Mouse (Mus musculus) spleen, adult 12 weeks (tissue): ENCODE measurements around the gene Hoxb6.

ENCODE experiments used
- DNase-seq: peaks from one replicate; pipeline ENCODE4 v3.0.0; 2022; ENCODE audit warnings: low spot score

Hoxb6 gene

DNA sequence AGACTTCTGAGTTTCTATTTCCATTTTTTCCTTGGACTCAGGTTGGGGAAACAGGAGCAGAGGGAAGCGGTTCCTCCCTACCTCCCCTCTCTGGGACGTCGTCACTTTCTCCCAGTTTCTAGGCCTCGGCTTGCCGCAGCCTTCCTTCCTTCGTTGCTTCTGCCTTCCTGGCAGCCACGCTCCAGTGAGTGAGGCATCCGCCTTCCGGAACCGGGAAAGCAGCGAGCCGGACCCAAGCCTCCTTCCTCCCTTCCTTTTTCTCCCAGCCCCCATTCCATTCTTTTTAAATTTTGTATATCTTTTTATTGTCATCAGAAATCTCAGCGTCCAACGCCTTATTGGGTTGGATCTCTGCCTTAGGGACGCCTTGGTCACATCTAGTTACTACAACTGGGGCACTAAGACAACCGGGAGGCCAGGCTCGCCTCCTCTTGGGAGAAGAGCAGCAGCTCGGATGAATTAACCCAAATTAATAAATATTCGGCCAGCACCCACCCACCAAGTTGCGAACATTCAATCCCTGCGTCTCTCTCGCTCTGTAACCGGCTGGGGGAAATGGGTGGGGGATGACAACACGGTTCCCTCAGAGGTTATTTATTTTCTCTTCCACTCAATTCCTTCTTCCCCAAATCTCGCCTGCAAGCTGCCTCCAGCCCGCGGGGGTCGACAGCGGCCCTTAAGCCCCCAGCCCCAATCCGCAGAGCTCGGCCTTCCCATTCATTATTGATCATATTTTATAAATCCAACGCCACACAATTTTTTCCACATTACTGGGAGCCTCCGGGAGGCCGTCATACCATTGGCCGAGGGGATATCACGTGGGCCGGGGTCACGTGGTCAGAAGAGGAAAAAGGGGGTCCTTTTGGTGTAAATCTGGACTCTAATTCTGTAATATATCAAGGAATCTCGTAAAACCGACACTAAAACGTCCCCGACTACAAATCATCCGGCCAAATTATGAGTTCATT is 6.2 kb upstream of the Hoxb6 start, which contains the start of gene Hoxb7:
Gene Hoxb7 (plus strand): TSS at position 853 of the 968 bp plus-strand sequence.
- no peak for DNase-seq

DNA sequence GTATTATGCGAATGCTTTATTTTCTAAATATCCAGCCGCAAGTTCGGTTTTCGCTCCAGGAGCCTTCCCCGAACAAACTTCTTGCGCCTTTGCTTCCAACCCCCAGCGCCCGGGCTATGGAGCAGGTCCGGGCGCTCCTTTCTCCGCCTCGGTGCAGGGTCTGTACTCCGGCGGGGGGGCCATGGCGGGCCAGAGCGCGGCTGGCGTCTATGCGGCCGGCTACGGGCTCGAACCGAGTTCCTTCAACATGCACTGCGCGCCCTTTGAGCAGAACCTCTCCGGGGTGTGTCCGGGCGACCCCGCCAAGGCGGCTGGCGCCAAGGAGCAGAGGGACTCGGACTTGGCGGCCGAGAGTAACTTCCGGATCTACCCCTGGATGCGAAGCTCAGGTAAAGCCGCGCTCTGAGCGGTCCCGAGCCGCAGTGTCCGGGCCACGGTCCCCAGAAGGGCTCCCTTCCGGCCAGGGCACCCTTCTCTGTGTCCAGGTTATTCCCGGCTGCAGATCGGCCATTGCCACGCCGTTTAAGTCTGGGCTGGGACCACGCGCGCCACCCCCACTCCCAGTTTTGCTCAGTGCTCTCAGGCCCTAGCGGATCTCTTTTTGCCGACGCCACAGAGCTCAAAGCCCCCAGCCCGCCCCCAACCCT is 5.4 kb upstream of the Hoxb6 start:
- no peak for DNase-seq

DNA sequence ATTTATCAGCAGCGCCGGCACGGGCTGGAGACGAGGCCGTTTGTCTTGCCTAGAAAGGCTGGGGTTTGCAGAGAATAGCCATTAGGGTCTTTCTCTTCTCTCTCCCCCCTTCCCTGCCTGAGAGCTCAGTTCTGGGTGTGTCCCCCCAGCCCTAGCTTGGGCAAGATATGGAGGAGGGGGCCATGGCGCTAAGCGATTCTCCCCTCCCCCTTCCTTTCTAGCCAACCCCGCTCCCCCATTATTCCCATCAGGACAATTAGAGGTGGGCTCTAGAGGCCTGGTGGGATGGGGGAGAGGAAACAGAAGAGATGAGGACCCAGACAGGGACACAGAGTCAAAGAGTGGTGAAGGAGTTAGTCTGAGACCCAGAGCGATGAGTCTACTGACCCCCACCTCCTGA is 4.9 kb upstream of the Hoxb6 start:
- no peak for DNase-seq

DNA sequence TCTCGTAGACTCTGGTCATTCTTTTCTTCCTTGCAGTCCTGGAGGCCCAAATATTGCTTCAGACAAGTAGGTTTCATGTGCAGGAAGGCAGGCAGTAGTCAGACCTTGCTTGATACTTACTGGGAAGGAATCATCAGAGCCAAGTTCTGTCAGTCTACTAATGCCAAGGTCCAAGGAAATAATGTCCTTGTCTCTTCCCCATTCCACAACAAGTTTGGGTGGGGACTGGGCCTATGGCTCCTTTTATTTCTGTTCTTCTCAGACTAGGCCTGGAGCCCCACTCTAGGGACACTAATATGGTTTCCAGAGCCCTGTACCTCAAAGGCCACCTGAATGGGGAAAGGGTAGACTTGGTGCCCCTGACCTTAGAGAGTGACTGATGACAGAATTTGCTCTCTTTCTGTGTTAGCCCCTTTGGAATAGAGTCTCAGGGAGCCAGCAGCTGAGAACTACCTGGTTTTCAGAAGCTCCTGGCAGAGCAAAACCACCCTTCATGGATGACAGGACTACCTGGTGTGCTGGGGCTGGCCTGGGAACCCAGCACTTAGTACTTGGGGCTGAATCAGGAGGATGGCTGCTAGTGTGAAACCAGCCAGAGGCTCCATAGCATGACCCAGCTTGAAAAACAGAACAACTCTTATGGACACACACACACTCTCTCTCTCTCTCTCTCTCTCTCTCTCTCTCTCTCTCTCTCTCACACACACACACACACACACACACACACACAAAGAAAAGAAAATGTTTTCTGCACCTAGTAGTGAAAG is 3.6 kb upstream of the Hoxb6 start:
- DNase-seq, result no peak

DNA sequence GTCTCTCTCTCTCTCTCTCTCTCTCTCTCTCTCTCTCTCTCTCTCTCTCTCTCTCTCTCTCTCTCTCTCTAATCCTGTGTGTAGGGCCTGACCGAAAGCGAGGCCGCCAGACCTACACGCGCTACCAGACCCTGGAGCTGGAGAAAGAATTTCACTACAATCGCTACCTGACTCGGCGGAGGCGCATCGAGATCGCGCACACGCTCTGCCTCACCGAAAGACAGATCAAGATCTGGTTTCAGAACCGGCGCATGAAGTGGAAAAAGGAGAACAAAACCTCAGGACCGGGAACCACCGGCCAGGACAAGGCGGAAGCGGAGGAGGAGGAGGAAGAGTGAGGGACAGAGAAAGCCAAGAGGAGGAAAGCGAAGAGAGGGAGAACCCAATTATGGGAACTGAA is 3.0 kb upstream of the Hoxb6 start:
- no peak for DNase-seq

DNA sequence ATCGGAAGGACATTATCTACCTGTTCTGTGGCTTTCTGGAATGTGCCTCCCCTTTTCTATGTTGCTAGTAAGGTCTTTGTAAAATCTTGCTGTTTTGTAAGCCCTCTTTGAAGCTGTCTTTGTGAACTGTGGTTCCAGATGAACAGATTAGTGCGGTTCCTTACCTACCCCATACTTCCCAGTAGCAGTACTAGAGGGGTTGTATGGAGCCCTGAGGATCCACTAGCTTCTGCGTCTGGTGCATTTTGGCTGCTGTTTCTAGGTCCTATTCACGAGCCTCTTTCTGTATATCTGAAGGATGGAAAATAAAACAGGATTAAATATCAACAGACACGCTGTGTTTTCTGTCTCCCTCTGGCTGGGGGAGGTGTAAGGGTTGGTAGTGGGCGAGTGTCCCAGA is 2.4 kb upstream of the Hoxb6 start:
- no peak for DNase-seq

DNA sequence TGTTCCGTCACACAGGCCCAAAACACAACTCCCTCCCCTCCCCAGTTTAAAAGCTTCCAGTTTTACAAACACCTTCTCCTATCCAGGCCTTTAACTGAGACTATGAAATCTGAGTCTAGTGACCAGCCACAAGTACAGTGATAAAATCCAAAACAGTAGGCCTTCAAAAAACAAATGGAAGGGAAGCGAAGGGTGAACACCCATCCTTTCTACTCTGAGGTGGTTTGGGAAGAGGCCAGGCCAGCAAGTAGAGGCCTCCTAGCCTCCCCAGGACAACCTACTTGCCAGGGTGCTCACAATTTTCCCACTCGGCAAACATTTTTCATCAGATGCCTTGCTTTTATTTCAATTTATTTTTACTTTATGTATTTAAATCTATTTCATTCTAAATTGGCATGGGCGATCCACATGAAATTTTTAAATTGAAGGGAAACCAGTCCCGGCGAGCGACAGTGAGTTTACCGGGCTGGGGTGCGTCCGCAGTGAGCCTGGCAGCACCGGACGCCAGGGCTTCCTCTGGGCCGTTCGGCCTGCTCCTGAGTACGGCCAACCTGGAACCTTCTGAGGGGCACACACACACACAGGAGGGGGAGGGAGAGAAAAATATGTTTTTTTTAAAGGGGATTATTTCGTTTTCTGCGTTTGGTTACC is 1.4 kb upstream of the Hoxb6 start:
- DNase-seq, result no peak

DNA sequence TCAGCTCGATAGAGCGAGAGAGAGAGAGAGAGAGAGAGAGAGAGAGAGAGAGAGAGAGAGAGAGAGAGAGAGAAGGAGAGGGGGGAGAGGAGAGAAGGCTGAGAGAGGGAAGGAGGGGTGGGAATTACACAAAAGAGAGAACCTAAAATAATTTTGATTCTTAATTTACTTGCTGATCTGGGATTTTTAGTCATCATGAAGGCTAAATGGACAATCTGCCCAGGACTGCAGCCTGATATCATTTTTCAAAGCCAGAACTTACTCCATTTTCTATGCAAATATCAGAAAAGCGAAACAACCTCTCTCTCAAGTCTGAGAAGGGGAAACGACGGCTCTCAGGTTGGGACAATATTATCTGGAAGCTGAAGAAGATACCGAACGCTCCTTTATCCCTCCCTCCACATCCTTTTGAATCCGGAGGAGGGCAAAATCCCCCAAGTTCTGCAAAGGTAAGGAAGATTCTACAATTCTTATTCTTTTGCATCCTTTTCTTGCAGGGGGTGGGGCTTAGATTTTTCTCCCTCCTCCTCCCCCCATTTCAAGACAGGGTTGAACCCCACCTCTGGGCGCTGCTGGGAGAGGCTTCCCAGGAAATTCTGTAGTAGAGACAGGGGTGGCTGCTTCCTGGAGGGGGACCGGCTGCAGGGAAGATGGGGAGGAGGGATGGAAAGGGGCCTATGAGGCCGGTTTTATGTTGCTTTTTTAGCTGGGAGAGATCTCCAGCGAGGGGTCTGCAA is 457 bp downstream of the Hoxb6 start:
- DNase-seq, result no peak

DNA sequence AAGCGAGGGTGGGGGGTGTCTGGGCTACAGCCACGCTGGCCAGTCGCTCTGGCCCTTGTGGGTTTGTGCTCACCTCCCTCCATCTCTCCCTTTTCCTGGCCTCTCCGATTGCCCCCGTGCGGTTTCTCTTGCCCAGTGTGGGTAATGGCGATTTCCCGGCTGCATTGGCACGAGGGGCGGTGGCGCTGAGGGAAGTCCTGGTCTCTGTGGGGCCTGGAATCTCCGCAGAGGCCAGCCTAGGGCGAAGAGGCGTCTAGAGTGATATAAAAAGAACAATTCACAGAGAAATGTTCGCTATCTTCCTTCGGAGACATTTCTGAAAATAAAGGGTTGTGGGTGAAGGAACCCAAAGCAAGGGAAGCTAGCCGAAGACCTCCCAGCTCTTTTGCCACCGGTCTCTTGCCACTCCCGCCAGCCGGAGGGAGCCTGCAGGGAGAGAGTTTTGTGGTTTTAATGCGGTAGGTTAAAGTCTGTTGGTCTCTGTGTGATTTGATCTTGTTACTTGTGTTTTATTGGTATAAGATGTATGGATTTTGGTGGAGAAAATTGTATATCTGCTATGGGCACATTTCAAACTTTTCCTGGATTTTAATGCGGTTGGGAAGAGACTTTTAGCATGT is 1.1 kb downstream of the Hoxb6 start:
- no peak for DNase-seq

DNA sequence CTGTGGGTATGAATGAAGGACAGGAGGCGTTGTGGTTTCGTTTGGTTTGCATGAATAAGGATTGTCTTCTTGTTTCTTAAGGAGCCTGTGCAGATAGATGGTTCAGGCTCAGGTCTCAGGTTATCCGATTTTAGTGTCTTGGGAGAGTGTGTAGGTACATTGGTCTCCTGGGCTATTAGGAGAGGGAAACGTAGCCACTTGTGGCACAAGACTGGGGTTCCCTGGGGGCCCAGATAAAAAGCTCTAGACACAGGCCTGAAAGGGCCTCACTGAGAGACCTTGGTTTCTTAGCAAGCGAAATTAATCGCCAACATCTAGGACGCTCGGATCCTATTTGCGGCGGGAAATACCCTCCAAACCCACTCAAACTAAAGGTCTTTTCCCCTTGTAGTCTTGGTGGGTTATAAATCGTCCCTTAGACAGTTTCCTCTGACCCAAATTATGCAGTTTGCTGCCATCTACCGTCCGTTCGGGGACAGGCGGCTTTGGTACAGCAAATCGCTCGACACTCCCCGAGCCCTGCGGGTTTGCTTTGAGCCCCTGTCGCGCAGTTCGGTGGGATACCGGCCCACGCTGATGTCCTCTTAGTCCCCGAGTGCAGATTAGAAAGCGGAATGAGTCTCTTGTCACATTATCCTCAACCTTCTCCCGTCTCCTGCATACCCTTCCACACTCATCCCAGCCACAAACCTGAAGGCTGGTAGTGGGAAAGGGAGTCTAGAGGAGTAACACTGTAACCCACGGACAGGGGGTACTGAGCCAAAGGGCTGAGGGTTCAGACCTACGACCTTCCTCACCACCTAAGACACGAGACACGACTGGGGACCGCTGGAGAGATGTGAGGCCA is 2.2 kb downstream of the Hoxb6 start:
- DNase-seq, result peak; percentile 37

DNA sequence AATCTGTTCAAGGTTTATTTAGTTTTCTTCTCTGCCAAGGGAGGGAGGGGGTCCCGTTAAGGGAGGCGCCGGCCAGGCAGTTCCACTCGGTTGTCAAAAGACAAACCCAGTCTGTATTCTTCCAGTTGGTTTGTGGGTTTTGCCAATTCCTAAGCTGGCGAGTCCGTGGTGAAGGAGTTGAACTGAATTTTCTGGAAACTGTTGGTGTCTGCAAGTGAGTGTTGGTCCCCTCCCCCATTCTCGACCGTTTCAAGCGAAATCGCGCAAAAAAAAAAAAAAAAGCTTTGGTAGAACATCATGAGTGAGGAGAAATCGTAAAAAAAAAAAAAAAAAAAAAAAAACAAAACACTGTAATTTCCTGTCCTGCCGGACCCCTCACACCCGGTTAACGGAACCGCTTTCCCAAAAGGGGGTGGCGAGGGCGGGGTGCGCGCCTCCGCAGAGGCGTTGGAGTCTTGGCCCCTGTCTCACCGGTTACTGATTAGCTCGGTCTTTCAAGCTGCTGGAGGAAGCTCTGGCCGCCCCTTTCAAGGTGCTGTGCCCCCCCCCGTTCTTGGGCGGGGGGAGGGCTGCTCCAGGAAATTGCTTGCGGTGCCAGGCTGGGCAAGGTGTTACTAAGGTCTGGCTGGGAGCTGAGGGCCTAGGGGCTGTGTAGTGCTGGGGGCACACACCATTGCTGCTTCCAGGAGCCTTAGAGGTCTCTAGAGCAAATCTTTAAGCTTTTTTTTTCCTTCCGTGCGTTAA is 3.0 kb downstream of the Hoxb6 start:
- DNase-seq, result no peak

DNA sequence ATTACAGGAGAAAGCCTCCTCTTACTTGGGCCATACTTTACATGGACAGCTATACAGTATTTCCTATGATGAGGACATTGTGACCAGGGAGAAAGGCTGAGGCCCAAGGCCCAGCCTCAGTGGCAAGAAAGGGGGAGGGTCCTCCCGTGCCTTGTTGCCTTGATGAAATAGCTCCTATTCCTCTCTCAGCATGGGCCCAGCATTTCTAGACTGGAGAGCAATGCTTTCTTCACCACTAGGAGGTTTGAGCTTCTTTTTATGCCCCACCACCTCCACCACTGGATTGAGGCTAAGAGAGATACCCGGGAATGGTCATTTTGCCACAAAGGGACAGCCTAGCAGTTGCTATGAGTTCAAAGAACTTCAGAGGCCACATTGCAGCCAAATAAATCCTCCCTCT is 4.7 kb downstream of the Hoxb6 start:
- no peak for DNase-seq

DNA sequence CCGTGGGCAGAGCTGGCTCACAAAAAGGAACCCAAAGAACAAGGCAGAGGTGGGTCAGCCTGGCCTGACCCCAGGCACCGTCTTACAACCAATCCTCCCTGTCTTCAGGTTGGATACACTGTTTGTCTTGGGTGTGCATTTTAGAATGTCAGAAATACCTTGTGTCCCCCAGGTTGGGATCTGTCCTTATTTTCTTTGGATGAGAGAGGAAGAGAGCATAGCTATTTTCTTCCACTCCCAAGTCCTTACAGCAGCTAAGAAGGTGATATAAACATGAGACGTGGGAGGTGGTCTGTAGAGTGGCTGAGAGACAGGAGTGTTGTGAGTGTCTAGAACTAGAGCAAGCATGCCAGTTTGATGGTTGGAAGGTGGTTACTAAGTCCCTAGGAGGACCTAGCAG is 5.2 kb downstream of the Hoxb6 start:
- no peak for DNase-seq

DNA sequence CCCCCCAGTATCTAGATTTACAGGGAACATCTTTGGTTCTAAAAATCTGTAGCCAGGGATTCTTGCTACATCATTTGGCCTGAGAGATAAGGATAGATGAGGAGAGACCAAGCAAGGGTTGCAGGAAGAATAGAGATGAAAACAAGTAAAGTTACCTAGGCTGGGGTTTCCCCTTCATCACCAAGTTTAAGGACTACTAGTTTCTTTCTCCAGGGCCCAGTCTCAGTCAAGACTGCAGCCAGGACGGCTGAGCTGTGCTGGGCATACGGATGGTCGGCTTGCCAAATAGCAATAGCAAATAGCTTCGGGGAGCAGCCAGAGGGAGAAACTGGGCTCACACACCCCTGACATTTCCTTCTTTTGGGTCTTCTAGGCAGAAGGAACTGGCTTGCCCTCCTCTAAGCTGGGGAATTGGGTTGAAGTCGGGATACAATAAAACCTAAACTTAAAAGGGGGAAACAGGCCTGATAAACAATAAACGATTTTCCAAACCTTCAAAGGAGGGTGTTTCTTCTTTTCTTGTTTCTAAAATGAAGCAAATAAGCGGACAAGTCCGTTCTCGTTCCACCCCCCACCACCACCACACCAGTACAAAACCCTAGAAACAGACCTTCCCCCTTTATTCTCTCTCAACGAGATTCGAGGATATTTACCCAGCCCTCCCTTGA is 5.8 kb downstream of the Hoxb6 start:
- no peak for DNase-seq

DNA sequence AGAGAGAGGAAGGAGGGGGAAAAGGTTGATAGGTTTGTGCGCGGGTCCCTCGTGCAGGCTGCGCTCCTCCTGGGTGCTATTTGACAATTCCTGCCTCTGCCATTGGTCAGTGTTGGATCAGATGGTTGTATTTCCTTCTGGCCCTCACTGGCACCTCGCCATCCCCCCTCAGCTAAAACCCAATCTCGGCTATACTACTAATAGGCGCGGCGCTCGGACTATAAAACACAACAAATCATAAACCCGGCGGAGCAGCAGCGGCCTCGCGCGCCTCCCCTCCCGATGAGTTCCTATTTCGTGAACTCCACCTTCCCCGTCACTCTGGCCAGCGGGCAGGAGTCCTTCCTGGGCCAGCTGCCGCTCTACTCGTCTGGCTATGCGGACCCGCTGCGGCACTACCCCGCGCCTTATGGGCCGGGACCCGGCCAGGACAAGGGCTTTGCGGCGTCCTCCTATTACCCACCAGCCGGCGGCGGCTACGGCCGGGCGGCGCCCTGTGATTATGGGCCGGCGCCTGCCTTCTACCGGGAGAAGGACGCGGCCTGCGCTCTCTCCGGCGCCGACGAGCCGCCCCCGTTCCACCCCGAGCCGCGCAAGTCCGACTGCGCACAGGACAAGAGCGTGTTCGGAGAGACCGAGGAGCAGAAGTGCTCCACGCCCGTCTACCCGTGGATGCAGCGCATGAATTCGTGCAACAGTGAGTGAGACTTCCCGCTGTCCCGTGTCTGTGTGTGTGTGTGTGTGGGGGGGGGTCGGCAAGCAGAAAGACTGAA is 6.8 kb downstream of the Hoxb6 start:
- DNase-seq, result no peak

DNA sequence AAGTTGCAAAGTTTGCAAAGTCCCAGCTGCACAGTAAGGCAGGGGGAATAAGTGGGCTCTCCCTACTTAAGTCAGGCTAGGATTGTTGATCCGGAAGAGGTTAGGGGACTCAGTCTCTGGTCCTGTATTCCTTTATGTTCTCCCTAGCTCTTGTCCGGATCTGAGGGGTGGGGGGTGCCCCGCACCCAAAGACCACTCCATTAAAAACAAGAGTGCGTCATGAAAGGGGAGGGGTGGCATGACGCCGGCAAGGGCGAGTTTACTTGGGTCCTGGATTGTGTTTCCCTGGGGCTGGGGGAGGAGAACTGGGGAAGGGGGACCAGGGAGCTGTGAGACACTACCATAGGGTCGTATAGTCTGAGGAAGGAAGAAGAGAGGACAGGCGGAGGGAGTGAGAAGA is 7.5 kb downstream of the Hoxb6 start:
- no peak for DNase-seq

DNA sequence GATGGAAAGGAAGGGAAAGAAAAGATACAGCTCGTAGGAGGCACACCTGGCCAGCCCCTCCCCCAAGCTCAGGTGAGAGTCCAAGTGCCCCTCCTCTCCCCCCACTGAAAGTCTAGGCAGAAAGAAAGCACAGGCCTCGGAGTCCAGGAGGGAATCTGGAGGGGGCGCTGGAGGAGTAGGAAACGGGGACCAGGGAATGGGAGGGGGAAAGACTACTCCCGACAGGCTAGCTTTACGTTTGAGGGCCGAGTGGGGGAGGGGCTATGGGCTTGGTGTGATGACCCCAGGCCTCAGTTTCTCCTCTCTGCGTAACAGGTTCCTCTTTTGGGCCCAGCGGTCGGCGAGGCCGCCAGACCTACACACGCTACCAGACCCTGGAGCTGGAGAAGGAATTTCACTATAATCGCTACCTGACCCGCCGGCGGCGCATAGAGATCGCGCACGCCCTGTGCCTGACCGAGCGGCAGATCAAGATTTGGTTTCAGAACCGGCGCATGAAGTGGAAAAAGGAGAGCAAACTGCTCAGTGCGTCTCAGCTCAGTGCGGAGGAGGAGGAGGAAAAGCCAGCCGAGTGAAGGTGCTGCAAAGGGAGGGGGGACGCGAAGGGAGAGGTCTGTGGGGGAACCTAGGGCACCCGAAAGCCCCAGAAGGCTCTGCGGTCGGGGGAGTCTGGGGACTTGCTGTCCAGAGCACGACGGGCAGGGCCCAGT is 8.2 kb downstream of the Hoxb6 start:
- DNase-seq, result no peak
